Mouse (Mus musculus) ES-E14 (cell line): ENCODE results near the gene Vps33a. TPM values are rescaled to one million over a fixed set of nuclear protein-coding genes. Genes with fewer than 3 reads are reported as not detected.
A peak's percentile ranks its signal among the peaks of the same experiment; 100 is the strongest.

Experiments used
- DNase-seq: peaks from one replicate; pipeline ENCODE4 v3.0.0-alpha.2; 2013; ENCODE audit warnings: low read depth, low spot score
- H3K27ac ChIP-seq: 2 replicates; pipeline ENCODE4 v1.5.1; 2012; ENCODE audit warnings: low read depth, mild to moderate bottlenecking, low read length, moderate library complexity, mixed read lengths; ENCODE audit not compliant: poor library complexity, insufficient read depth, severe bottlenecking
- H3K36me3 ChIP-seq: 2 replicates; pipeline ENCODE4 v1.6.1; 2012; ENCODE audit warnings: mild to moderate bottlenecking, low read length, moderate library complexity, mixed read lengths; ENCODE audit not compliant: control insufficient read depth, poor library complexity, insufficient read depth, severe bottlenecking
- H3K4me1 ChIP-seq, 2 experiments: fragments of 150-350 bp in 1 of 2; sonication (generic) in 1 of 2; 2 replicates each; pipeline ENCODE4 v1.6.1; 2012; ENCODE audit warnings: low read length in 2 of 2, mild to moderate bottlenecking in 1 of 2, mixed read lengths in 1 of 2; ENCODE audit not compliant: control insufficient read depth in 2 of 2, insufficient read depth in 2 of 2, poor library complexity in 1 of 2
- H3K4me3 ChIP-seq, 2 experiments: fragments of 150-350 bp in 1 of 2; sonication (generic) in 1 of 2; 2 replicates each; pipeline ENCODE4 v1.5.1; 2012; ENCODE audit warnings: low read length in 2 of 2, low read depth in 1 of 2, mild to moderate bottlenecking in 1 of 2, mixed read lengths in 1 of 2; ENCODE audit not compliant: insufficient read depth in 1 of 2, poor library complexity in 1 of 2, severe bottlenecking in 1 of 2
- H3K9ac ChIP-seq: 2 replicates; pipeline ENCODE4 v1.6.1; 2012; ENCODE audit warnings: low read depth, mild to moderate bottlenecking, low read length, mixed read lengths; ENCODE audit not compliant: poor library complexity, insufficient read depth, severe bottlenecking
- H3K9me3 ChIP-seq: fragments of 150-350 bp; sonication (generic); 2 replicates; pipeline ENCODE4 v1.6.1; 2012; ENCODE audit warnings: low read depth, mild to moderate bottlenecking, low read length; ENCODE audit not compliant: control insufficient read depth, insufficient read depth
- CHD2 ChIP-seq: IDR thresholded peaks from 2 replicates; pipeline ENCODE4 v1.6.1; 2014; ENCODE audit warnings: mild to moderate bottlenecking, low read depth, low read length, inconsistent platforms
- HCFC1 ChIP-seq: IDR thresholded peaks from 2 replicates; pipeline ENCODE4 v1.6.1; 2012; ENCODE audit warnings: low read length, inconsistent platforms, borderline replicate concordance; ENCODE audit not compliant: insufficient read depth
- MAFK ChIP-seq: IDR thresholded peaks from 2 replicates; pipeline ENCODE4 v1.6.1; 2014; ENCODE audit warnings: mild to moderate bottlenecking, low read depth, low read length, inconsistent platforms; ENCODE audit not compliant: insufficient read depth
- ZC3H11A ChIP-seq: IDR thresholded peaks from 2 replicates; pipeline ENCODE4 v1.6.1; 2012; ENCODE audit warnings: low read depth, mild to moderate bottlenecking, inconsistent platforms, low read length, borderline replicate concordance
- ZNF384 ChIP-seq: IDR thresholded peaks from 2 replicates; pipeline ENCODE4 v1.6.1; 2012; ENCODE audit warnings: low read depth, low read length, inconsistent platforms
- in situ Hi-C, 2 experiments: fragments of 600-800 bp; cut with MboI; formaldehyde crosslinking; loops; one replicate each; pipeline ENCODE4 v1.15.1; 2025; ENCODE audit warnings: low sequenced_read_pairs in 2 of 2, inconsistent platforms in 1 of 2; ENCODE audit not compliant: unreplicated experiment in 2 of 2
- total RNA-seq: library from RNA; depleted of rRNA; stranded (reverse); fragments of 300-350 nt; gene quantifications from 2 replicates; pipeline ENCODE4 v1.2.3, GENCODE M21; 2012

Vps33a gene
- total RNA-seq, 1 experiment = 23.0 TPM

DNA sequence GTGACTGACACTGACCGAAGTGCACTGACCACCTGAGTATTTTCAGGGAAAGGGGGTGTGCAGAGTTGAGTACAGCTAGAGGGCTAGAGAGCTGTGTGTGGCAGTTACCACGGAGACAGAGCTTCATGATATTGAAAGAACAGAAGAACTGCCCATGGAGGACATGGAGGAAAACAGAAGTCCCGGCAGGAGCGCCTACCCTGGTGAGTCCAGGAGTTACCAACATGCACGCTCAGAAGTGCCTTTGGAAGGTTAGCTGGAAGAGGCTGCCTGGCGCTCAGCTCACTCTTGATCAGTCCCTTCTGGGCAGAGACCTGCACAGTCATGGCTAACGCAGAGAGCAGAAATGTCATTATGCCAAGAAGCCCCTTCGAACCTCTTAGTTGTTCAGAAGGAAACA, 42.8 kb downstream of the Vps33a start:
- Histone ChIP-seq H3K9me3 (no peaks in the 10 kb centered on the region), H3K27ac (no peak overlapping the region), H3K4me3 (no peak overlapping the region), H3K9ac (no peak overlapping the region), H3K36me3 (peaks cover 25% of the 10 kb centered on the region), H3K4me1 (no peaks in the 10 kb centered on the region)
- no peak for DNase-seq
- TF ChIP-seq ZNF384 (no peak), ZC3H11A (no peak)
- in situ Hi-C loops = no loop called here

DNA sequence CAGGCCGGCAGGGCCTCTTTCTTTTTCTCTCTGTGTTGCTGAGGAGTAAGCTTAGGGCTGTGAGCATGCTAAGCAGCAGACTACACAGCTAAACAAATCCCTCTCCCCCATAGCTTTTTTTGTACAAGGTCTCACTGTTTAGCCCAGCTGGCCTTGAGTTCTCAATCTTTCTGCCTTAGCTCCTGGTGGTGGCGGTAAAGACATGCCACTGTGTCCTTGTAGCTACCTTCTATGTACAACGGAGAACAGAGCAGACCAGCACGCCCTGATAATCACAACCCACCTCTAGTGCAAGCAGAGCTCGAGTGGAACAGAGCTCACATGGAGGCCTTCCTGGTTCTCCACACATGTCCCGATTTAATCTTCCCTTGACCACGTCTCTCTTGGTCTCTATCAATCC, 44.2 kb downstream of the Vps33a start:
- Histone ChIP-seq H3K4me1 (peaks cover 0 to 2% of the 10 kb centered on the region in 2 experiments; a peak in 1 of 4 replicates), H3K36me3 (peaks cover 23% of the 10 kb centered on the region), H3K4me3 (no peak overlapping the region), H3K9ac (no peak overlapping the region), H3K9me3 (no peaks in the 10 kb centered on the region), H3K27ac (no peak overlapping the region)
- no peak for DNase-seq
- TF ChIP-seq CHD2 (no peak), HCFC1 (no peak), ZNF384 (no peak), ZC3H11A (no peak), MAFK (no peak)
- in situ Hi-C loops = loop anchor here in 1 of 2 experiments (5.0 kb wide), 1 partner anchor 39 kb away; no protein-coding TSS in a partner anchor

DNA sequence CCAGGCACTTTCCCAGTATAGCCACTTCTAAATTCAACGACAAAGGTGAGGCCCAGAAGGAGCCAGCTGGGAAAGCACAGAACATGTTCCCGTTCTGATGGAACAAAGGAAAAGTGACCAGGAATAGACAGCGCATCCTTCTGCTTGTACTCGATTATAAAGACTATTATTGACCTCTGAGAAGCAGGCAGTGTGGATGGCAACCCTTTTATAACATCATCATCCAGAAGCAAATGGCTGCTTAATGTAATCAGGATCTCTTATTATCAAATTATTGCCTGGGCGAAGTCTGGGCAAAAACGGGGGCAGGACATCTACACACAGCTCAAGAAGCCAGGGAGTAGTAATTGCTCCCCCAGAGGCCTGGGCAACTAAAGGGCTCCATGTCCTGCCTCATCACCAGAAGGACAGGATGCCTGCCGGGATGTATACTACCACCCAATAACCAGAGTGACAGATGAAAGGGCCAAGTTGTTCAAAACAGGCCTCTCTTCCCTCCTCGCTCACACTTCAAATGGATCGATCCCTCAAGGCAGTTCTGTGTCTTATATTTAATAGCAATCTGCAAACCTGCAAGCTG, 46.8 kb downstream of the Vps33a start:
- DNase-seq = no peak
- no peak for TF ChIP-seq ZC3H11A
- no peak for TF ChIP-seq CHD2
- no peak for TF ChIP-seq HCFC1
- TF ChIP-seq ZNF384 = no peak
- no peak for TF ChIP-seq MAFK

DNA sequence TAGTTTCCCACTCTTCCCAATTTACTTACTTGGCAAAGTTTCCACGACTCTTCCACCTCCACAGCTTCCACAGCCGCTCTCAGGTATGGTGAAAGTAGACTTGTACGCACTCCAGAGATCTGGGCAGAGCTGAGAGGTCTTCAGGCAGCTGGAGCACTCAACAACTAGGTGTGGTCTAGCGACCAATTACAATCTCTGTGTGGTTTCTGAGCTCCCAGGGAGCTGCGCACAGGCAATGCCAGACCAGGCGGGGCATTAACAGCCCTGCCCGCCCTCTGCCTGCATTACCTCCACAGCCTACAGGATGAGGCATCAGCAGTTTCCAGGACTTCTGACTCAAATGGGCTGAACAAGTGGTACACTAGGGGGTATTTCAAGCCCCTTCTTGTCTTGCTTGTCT, 47.6 kb downstream of the Vps33a start, which contains the start of gene Gm49027:
TSS of gene Gm49027 (minus strand) at position 208 of the 400 bp plus-strand sequence.
- no peak for DNase-seq
- Histone ChIP-seq H3K27ac (no peak within 1 kb of the TSS), H3K9me3 (no peaks in the 10 kb centered on the region), H3K36me3 (peaks cover 9% of the 10 kb centered on the region; the same call in 1 of the 2 replicates), H3K4me1 (peaks cover 0 to 4% of the 10 kb centered on the region in 2 experiments; a peak in 1 of 4 replicates), H3K4me3 (peak within 1 kb of the TSS; percentile 84 to 89), H3K9ac (no peak within 1 kb of the TSS)
- in situ Hi-C loops = loop anchor here in 1 of 2 experiments (5.0 kb wide), 1 partner anchor 42 kb away; no protein-coding TSS in a partner anchor
- no peak for TF ChIP-seq ZNF384
- TF ChIP-seq HCFC1 = no peak
- no peak for TF ChIP-seq ZC3H11A
- no peak for TF ChIP-seq MAFK
- TF ChIP-seq CHD2 = no peak

More for the DNA sequence above, 46.8 kb downstream of the Vps33a start:
- H3K9ac ChIP-seq = no peak overlapping the region
- H3K27ac ChIP-seq = no peak overlapping the region
- H3K4me3 ChIP-seq = no peak overlapping the region
- in situ Hi-C loops = loop anchor here in 1 of 2 experiments (5.0 kb wide), 1 partner anchor 41 kb away; no protein-coding TSS in a partner anchor
- H3K36me3 ChIP-seq = peaks cover 9% of the 10 kb centered on the region; the same call in 1 of the 2 replicates
- peaks cover 0 to 4% of the 10 kb centered on the region in 2 experiments; a peak in 1 of 4 replicates for H3K4me1 ChIP-seq
- no peaks in the 10 kb centered on the region for H3K9me3 ChIP-seq
